Mouse (Mus musculus) ES-E14 (cell line): ENCODE measurements at regions not wholly inside any gene's neighbourhood (a gene's known extent, or its start where the extent isn't known, plus 50 kb on each side); places are given as distances from the start of the nearest gene placed in this dataset.

ENCODE experiments used
- CHD2 ChIP-seq: IDR thresholded peaks from 2 replicates; pipeline ENCODE4 v1.6.1; 2014; ENCODE audit warnings: mild to moderate bottlenecking, low read depth, low read length, inconsistent platforms
- HCFC1 ChIP-seq: IDR thresholded peaks from 2 replicates; pipeline ENCODE4 v1.6.1; 2012; ENCODE audit warnings: low read length, inconsistent platforms, borderline replicate concordance; ENCODE audit not compliant: insufficient read depth
- ZC3H11A ChIP-seq: IDR thresholded peaks from 2 replicates; pipeline ENCODE4 v1.6.1; 2012; ENCODE audit warnings: low read depth, mild to moderate bottlenecking, inconsistent platforms, low read length, borderline replicate concordance
- ZNF384 ChIP-seq: IDR thresholded peaks from 2 replicates; pipeline ENCODE4 v1.6.1; 2012; ENCODE audit warnings: low read depth, low read length, inconsistent platforms

DNA sequence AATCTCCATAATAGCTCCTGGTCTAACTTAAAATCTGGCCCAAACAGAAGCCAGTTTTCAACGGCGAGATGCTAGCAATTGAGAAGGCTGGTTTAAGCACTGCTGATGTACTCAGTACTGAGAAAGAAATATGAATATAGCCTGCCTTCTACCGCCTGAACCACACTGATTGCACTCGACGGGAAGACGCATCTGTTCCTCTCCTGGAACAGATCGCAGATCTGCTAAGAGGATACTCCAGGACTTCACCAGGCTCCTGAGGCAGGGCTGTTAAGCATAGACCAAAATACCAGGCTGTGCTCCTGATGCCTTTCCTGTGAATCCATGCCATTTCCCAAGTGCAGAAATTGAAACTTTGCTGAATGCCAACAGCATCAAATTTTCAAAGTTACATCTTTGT lies 92.6 kb upstream of the Zpld1 start:
- no peak for TF ChIP-seq ZNF384
- TF ChIP-seq ZC3H11A, result no peak
- no peak for TF ChIP-seq HCFC1
- no peak for TF ChIP-seq CHD2
